Mouse (Mus musculus) megakaryocyte-erythroid progenitor cell, adult 5-6 weeks (primary cell): Measurements from ENCODE around the gene Lpar1. TPM values are rescaled to one million over a fixed set of nuclear protein-coding genes. Genes with fewer than 3 reads are reported as not detected.
"Not testable (repeated sequence)": the region's sequence is repeated elsewhere in the genome, so short reads cannot be mapped to it uniquely, and the experiment has no call there.

ENCODE experiments used
- ATAC-seq: replicated peaks from 2 replicates; pipeline ENCODE4 v1.8.0; 2016; ENCODE audit warnings: mild to moderate bottlenecking, inconsistent platforms; ENCODE audit not compliant: severe bottlenecking, poor library complexity, low FRiP score, low TSS enrichment
- total RNA-seq, 2 experiments: library from RNA; stranded (forward) in 1 of 2; stranded (reverse) in 1 of 2; fragments of 200-1000, 215-1000 nt in 1 of 2; fragments of >200 nt in 1 of 2; fragmentation: Nextera tagmentation in 1 of 2; gene quantifications; 2 replicates each; pipeline ENCODE4 v1.2.3; 2014 to 2017

The Lpar1 gene
- total RNA-seq, 2 experiments from 2014 or later: 0.13 TPM; not detected in 1

DNA sequence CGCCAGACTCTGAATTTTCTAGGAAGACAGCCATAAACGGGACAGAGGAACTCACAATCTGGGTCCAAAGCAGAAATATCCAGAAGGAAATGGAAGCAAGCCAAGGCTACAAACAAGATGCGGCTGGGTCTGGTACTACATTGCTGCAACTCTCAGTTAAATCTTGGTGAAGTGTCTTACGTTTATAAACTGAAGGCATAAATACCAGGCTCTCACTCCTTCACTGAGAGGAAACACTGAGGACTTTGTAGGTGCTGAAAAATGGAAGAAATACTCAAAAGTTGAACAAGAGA is 6.5 kb downstream of the Lpar1 start:
- ATAC-seq: no peak

DNA sequence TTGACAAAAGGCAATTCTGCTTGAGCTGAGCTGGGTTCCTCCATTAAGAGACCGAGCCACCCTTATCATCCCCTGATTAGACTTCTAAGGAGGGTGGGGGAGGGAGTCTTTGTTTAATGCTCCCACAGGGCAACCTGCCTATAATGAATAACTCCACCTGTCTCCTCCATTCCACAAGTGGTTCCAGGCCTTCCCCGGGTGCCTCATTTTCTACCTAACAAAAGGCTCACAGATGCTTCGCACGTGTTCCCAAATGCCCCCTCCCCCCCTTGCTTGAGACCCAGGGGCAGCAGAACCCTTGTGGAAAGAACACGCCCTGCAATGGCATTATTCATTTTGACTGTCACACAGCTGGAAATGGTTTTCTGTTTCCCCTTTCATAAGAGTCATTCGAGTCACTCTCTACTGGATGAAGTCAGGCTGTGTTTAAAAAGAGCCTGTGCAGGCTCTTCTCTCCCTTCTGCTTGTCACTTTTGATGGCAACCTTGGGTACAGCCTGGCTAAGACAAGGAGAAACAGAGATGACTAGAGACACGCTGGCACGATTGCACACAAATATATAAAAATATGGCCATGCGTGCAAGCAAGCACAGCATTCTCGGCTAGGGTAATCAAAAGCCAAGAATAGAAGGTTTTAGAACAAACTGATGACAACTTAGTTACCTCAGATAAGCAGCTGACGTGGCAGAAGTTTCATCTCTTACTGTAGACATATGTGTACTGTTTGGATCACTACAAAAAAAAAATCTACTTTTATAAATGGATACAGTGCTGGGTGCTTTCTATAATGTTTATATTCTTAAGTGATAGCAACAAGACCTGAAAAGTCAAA is 7.0 kb downstream of the Lpar1 start:
- ATAC-seq: no peak

DNA sequence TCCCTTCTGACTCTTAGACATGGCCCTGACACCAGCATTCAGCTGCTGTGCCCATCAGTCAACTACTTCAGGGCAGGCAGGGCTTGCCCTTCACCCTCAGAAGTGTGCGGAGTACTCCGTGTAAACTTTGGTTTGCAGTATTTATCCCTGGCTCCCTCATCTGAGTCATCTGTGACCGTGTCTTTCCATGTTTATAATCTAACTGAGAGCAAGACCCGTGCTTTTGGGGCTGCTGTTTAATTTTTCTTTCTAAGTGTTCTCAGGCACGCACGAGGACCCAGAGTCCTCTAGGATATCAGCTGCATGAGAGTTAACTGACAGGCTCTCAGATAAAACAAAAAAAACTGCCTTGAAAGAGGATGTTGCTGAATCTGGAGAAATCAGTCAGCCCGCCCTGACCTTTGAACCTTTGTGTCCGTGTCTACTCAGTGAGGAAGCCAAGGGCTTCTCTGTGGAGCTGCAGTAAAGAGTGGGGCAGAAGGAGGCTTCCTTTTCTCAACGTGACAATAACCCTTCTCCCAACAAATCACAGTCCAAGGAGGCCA is 7.7 kb downstream of the Lpar1 start:
- ATAC-seq: no peak

DNA sequence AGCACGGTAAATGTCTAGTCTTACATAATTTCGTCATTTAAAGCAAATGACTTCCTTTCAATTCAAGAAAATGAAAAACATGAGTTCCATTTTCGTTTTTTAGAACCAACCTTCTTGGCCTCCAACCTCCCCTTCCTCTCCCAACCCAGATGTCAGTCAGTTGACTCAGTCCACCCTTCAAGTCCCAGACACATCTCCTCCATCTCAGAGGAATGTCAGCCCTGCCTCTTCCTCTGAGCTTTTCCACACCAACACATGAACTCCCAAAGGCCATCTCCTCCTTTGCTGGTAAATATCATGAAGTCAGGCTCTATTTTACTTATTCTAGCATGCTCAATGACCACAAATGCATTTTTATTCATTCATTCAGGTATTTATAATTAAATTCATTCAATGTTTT is 10.5 kb downstream of the Lpar1 start:
- no peak for ATAC-seq

DNA sequence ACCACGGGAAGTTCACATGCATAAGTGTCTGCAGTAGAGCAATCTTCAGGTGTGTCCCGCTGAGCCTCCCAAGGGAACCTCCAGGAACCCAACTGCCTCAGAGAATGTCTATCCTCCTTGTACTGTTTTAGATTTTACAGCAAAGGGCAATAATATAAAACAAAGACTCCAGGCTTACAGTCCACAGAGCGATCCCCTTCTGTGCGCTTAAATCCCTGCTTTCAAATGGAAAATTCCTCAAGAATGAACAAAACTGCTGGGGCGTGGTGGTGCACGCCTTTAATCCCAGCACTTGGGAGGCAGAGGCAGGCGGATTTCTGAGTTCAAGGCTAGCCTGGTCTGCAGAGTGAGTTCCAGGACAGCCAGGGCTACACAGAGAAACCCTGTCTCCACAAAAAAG is 11.0 kb downstream of the Lpar1 start:
- not testable (repeated sequence) for ATAC-seq

DNA sequence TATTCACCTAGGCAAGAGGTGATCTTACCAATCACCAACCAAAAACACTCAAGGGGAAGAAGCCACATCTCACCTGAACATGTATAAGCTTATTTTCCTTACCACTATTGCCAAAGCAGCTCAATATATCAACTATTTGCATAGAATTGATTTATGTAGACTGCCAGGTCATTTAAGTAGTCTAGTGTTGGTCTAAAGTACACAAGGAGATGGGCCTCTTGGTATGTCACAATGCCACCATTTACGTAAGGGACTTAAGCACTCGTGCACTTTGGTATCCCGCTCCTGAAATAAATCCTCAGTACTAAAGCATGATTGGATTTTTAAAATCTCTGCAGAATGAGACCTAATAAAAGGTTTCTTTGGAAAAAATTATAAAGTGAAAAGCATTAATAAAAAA is 12.9 kb downstream of the Lpar1 start:
- ATAC-seq: no peak

DNA sequence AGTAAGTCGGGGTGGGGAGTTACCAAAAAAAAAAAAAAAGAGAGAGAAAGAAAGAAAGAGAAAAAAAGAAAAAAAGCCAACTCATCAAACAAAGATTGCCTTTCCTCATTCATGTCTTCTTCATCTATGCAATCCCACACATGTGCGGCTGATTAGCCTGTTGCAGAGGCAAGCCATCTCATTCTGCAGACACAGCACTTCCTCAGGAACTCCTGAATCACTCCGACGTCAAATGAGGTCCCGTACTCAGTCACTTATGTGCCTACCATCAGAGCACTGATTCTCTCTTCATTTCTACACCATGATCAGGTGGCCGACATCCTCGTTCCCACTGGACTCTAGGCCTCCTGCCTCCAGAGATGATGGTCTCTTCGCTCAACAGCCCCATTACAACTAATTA is 13.3 kb downstream of the Lpar1 start:
- no peak for ATAC-seq

DNA sequence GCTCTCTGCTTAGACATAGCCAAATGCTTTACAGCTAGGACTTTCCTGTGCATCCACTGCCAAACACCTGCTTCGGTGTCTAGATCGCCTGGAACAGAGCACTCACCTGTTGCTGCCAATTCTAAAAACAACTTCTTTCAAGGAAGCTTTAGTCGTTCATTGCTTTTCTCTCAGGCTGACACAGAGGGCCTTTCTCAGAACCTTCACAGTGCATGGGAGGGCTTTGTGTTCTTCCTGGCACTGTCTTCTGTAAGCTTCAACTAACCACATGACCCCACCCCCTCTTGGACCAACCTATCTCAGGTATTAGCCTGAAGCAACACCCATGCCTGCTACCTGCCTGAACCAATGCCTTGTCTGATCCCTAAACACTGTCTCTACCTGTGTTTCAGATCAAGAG is 15.0 kb downstream of the Lpar1 start:
- no peak for ATAC-seq

DNA sequence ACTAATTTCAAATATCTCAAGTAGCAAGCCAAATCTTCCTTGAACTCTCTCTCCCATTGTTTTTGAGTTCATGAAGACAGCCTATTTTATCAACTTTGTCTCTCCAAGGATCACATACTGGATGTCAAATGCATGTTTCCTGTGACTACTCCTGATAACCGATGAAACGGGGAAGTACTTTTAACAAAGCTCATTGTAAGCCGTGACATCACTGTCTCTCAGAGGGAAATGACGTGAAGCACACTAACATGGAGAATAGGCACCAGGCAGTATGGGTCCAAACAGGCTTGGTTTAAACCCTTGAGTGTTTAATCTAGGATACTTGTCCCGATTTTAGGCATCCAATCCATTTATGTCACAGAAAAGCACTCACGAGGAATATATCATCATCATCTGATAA is 17.9 kb downstream of the Lpar1 start:
- ATAC-seq: no peak

DNA sequence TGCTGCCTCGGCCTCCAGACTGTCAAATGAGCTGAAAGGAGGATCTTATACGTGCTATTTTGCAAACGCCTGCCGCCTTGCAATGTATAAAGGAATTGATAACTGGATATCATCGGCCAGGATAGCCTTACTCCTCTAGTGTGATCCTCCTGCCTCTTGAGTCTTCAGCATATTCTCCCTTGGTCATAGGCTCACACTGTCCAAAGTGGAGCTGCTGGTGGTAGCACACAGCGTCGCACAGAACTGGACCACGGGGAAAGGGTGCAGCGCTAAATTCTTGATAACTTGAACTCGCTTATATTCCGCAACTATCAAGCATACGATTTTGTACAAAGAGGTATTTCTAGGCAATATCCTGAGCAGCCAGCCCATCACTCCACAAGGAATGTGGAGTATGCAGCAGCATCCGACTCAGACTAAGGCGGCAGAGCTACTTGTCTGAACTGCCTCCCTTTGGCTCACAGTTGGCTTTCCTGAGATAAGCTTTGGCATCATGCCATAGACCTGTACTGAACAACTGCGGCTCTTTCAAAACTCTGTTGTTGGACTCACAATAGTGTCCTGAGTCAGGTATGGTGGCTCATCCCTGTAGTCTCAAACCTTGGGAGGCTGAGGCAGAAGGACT is 18.9 kb downstream of the Lpar1 start:
- 0 out of 2 replicates have a peak, but pooled peaks have one; percentile 57 for ATAC-seq

DNA sequence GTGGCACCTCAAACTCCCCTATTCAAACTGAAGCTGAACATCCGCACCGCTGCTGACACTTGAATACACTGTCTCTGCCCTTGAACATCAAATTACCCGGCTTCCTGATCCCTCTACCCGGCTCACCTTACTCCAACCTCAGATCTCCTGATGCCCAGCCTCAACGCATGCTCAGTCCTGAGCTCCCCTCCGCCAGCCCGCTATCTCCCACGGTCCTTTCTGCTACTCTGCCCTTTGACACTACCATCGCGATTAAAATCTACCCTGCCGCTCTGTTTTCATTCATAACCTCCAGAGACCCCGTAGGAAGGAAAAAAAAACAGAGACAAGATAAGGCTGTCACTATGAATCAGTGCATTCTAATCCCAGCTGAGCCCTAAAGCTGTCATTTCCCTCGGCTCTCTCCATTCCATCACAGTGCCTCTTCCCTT is 19.5 kb downstream of the Lpar1 start:
- no peak for ATAC-seq

DNA sequence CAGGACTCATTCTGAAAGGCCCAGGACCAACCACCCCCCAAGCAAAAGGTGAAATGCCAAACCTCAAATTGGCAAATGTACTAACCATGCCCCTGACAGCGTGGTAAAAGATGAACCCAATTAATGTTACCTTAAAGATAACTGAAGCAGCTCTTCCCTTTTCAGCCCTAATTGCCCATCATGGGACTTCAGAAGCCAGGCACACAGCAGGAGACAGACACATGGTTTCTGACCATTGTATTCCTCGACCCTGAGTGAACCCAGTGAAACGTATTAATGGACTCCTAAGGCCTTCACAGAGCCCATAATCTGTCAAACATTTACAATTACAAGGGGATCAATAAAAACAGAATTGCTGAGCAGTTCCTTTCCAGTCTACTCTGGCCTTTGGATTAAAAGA is 20.2 kb downstream of the Lpar1 start:
- no peak for ATAC-seq

DNA sequence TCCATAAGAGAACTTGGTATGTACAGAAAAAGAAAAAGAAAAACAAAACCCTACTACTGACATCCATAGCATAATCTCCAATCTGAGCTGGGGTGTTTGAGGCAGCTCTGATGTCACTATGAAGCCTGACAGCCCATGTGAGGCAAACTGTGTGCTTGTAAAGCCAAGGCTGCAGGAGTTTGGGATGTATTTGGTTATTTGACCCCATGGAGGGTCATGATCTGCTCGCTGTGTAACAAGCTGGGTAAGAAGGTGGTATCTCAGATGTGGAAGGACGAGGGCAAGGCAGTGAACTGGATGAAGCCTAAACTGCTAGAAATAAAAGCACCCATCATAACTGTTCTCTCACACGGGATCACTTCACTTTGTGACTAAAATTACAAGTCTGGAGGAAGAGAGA is 21.4 kb downstream of the Lpar1 start:
- ATAC-seq: no peak

DNA sequence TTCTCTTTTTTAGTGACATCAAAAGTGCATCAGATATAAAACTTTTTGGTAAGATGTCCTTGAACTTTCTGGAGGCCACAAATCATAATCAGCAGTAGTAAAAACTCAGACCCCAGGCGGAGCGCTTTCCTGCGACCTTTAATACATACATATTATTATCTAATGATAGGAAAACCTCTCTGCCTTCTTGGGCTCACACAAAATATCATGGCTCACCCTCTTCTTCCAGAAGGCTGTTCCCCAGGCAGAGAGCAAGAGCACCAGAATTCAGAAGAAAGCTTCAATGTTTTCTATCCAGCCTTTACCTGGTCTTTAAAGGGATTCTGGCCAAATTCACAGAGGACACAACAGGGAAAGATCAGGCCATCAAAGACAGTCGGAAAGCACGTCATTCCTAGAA is 23.0 kb downstream of the Lpar1 start:
- no peak for ATAC-seq

DNA sequence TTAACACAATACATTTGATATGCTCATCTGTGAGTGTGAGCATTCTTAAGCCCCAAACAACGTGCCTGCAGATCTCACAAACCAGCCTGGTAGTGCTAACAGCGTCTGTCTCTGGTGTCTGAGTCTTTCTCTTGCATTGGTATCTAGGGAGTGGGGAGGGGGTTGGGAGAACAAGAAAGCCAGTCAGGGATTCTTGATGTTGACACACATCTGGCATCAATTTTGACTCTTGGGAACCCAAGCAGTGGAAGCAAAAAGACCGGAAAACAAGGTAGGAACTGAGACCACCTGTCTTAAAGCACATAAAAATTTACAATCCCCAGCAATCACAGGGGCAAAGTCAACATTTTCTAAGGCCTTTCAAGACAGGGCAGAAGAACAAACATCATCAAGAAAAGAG is 23.4 kb downstream of the Lpar1 start:
- no peak for ATAC-seq

DNA sequence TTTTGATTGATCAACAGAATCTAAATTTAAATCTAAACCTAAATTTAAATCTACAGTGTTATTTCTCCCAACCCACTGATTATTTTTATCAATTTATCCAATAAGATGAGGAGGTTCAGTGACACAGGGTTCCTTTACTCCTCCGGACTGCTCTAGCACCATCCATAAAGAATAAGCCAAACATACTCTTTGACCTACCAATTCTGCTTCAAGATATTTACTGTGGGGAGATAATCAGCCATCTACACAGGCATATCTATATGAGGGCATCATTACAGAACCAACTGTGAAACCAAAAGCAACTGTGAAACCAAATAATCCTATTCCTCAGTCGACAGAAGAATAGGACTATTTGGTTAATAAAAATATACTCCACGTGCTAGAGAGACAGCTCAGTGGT is 25.8 kb downstream of the Lpar1 start:
- no peak for ATAC-seq

DNA sequence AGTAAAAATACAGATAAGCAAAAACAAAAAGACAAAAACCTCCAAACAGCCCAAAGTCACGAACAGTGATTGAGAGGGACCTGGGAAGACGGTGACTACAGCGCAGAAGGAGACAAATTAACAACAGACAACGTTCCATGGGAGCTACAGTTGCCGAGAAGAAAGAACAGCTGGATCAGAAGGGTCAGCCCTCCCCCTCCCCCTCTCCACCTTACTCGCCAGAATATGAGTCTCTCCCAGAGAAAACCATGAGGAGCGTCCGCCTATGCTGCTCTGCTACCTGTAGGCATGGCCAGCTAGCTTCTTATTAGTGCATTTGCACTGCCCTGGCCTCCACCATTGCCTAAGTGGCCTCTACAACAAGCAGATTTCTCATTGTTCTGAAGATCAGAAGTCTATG is 32.6 kb downstream of the Lpar1 start:
- ATAC-seq: no peak

DNA sequence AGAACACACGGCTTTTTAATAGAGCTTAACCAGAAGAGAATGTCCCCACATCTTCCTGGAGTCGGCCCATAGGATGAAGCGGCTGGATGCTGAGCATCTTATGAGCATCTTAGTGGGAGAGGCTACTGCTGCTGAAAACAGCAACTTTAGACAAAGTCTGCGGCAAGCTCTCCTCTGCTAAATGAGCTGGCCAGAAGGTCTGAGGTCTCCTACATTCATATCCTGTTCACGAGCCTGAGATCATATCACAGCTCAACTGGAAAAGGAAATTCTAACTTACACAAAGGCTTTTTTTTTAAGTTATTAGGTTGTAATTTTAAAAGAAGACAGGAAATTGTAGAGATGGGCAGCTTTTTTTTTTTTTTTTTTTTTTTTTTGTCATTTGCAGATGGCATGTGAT is 33.2 kb downstream of the Lpar1 start:
- no peak for ATAC-seq

DNA sequence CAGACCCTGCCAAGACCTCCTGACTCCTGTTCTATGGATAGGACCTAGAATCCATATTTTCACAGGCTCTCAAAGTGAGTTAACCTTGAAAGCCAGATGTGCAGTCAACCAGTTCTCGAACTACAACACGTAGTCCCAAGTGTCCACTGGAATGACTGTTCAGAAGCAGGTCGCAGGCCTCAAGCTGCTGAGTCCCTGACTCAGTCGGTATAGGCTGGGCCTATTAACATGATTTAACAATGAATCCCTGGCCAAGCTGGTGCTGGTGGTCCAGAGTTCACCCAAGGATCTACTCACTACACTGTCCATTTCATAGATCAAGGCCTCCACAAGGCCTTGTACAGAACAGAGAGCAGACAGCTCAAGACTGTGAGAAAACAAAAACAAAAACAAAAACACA is 33.8 kb downstream of the Lpar1 start:
- ATAC-seq: no peak

DNA sequence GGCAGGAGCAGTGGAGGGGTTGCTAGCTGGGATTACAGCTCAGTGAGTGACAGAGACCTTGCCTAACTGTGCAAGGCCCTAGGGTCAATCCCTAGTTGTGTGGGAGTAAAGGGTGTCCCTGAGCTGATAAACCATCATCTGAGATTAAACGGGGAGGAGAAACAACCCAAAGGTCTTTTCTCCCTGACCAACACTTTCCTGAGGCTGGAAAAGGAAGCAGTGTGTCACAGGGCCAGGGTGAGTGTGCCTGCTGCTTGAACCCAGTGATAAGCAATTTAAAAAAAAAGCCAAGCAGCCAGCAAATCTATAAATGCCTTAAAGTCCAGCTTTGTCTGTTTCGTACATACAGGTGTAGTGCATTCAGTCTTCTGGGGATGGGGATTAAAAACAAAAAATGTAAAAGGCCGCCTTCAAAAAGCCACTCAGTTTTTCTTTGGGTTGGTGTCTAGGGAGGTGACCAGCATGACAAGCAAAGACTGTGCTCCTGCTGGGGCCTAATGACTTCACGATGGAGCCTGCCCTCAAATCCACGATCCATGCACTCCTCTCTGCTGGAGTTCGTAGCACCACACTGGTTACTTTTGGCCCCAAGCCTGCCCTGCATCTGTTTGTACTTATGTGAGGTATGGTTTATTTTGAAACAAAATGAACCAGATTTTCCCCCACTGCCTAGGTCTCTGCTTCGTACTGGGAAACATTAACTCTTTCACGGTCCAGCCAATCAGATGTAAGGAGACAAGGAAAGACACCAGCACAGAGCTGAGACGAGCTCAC is 35.3 kb downstream of the Lpar1 start:
- no peak for ATAC-seq
